Mouse (Mus musculus) embryo, embryonic 9.5 days (tissue): ENCODE measurements at regions not wholly inside any gene's neighbourhood (a gene's known extent, or its start where the extent isn't known, plus 50 kb on each side); places are given as distances from the start of the nearest gene placed in this dataset.
"Not testable (repeated sequence)": the region's sequence is repeated elsewhere in the genome, so short reads cannot be mapped to it uniquely, and the experiment has no call there.

Experiments used
- DNase-seq: peaks from one replicate; pipeline ENCODE4 v3.0.0-alpha.2; 2017; ENCODE audit errors: extremely low spot score

- DNase-seq, result peak; percentile 8
Measured at GRCm38 (mm10) chr4:17092132-17092531, 2513.1 kb upstream of the Gm12353 start.

GRCm38 (mm10) chr4:17107916-17108315 lies 2497.3 kb upstream of the Gm12353 start:
- DNase-seq, result not testable (repeated sequence)
